Mouse (Mus musculus): ENCODE measurements at regions not wholly inside any gene's neighbourhood (a gene's known extent, or its start where the extent isn't known, plus 50 kb on each side); places are given as distances from the start of the nearest gene placed in this dataset.

GRCm38 (mm10) chr13:106562161-106562560, 374.6 kb downstream of the Ipo11 start:
- peak; percentile 21 to 29 for DNase-seq (ENCODE audit: low spot score in 2 of 2)

- DNase-seq (ENCODE audit: low spot score in 2 of 2), result peak; percentile 26 to 30
Measured at GRCm38 (mm10) chr13:106525406-106526206, 411.2 kb downstream of the Ipo11 start.

GRCm38 (mm10) chr13:106514510-106515169, 422.1 kb downstream of the Ipo11 start:
- no peak for DNase-seq (ENCODE audit: low spot score in 2 of 2)

GRCm38 (mm10) chr13:106513669-106514068, 423.1 kb downstream of the Ipo11 start:
- DNase-seq (ENCODE audit: low spot score in 2 of 2), result no peak

- DNase-seq (ENCODE audit: low spot score in 2 of 2), result no peak
Measured at GRCm38 (mm10) chr13:106510435-106510834, 426.3 kb downstream of the Ipo11 start.

GRCm38 (mm10) chr13:106501273-106501672, 435.5 kb downstream of the Ipo11 start:
- no peak for DNase-seq (ENCODE audit: low spot score in 2 of 2)

GRCm38 (mm10) chr13:106471264-106471663, 465.5 kb downstream of the Ipo11 start:
- no peak for DNase-seq (ENCODE audit: low spot score in 2 of 2)

GRCm38 (mm10) chr13:106454366-106454927, 482.3 kb downstream of the Ipo11 start:
- no peak for DNase-seq (ENCODE audit: low spot score in 2 of 2)

- DNase-seq (ENCODE audit: low spot score in 2 of 2), result no peak
Measured at GRCm38 (mm10) chr13:106432165-106432564, 504.6 kb downstream of the Ipo11 start.

- peak in 1 of 2 experiments; percentile 34 for DNase-seq (ENCODE audit: low spot score in 2 of 2)
Measured at GRCm38 (mm10) chr13:106406608-106407038, 530.1 kb downstream of the Ipo11 start.

- DNase-seq (ENCODE audit: low spot score in 2 of 2), result no peak
Measured at GRCm38 (mm10) chr13:106392642-106393041, 544.1 kb downstream of the Ipo11 start.

GRCm38 (mm10) chr13:106388634-106389033, 548.1 kb downstream of the Ipo11 start:
- DNase-seq (ENCODE audit: low spot score in 2 of 2), result peak in 1 of 2 experiments; percentile 25

- DNase-seq (ENCODE audit: low spot score in 2 of 2), result peak in 1 of 2 experiments; percentile 28
Measured at GRCm38 (mm10) chr13:106367589-106367988, 569.2 kb downstream of the Ipo11 start.

GRCm38 (mm10) chr13:106352614-106353409, 583.9 kb downstream of the Ipo11 start:
- DNase-seq (ENCODE audit: low spot score in 2 of 2), result no peak

- DNase-seq (ENCODE audit: low spot score in 2 of 2), result no peak
Measured at GRCm38 (mm10) chr13:106332025-106332424, 604.7 kb downstream of the Ipo11 start.

GRCm38 (mm10) chr13:106318980-106319379, 617.8 kb downstream of the Ipo11 start:
- DNase-seq (ENCODE audit: low spot score in 2 of 2), result peak; percentile 29 to 42

GRCm38 (mm10) chr13:106318476-106318875, 618.3 kb downstream of the Ipo11 start:
- no peak for DNase-seq (ENCODE audit: low spot score in 2 of 2)

GRCm38 (mm10) chr13:106317300-106317699, 619.5 kb downstream of the Ipo11 start:
- DNase-seq (ENCODE audit: low spot score in 2 of 2), result no peak

GRCm38 (mm10) chr13:106281181-106281580, 655.6 kb downstream of the Ipo11 start:
- DNase-seq (ENCODE audit: low spot score in 2 of 2), result no peak

- DNase-seq (ENCODE audit: low spot score in 2 of 2), result no peak
Measured at GRCm38 (mm10) chr13:106259874-106260273, 676.9 kb downstream of the Ipo11 start.

All from right cerebral cortex, postnatal 10 days (tissue).